Mouse (Mus musculus): ENCODE measurements at regions not wholly inside any gene's neighbourhood (a gene's known extent, or its start where the extent isn't known, plus 50 kb on each side); places are given as distances from the start of the nearest gene placed in this dataset.

- peaks cover 82% of the 10 kb centered on the region for H3K27me3 ChIP-seq (replicated peaks)
- no peaks in the 10 kb centered on the region for H3K4me1 ChIP-seq (ENCODE audit: control insufficient read depth in 1 of 2, insufficient read depth in 2 of 2)
- H3K79me2 ChIP-seq (replicated peaks; ENCODE audit: control insufficient read depth, extremely low read depth, insufficient read depth, poor library complexity, severe bottlenecking) = no peaks in the 10 kb centered on the region
- no peak overlapping the region for H3K4me3 ChIP-seq (replicated peaks in 1 of 3; ENCODE audit: low read depth in 2 of 3, low read length in 2 of 3, poor library complexity in 1 of 3)
- no peak overlapping the region for H3K27ac ChIP-seq (ENCODE audit: insufficient read depth, low read depth)
- no peak for TF ChIP-seq POLR2A (IDR thresholded peaks at IDR 0.05; ENCODE audit: low read depth, low read length)
- TF ChIP-seq ZC3H11A (IDR thresholded peaks at IDR 0.05; ENCODE audit: low read depth, low read length) = no peak
- TF ChIP-seq MAFK (IDR thresholded peaks at IDR 0.05; ENCODE audit: insufficient replicate concordance, low read length) = no peak
- no peak for TF ChIP-seq GABPA (IDR thresholded peaks at IDR 0.05; ENCODE audit: insufficient replicate concordance, low read depth, low read length)
- TF ChIP-seq USF1 (IDR thresholded peaks at IDR 0.05; ENCODE audit: low read depth, low read length) = no peak
- no peak for TF ChIP-seq JUN (IDR thresholded peaks at IDR 0.05; ENCODE audit: insufficient read depth, low read depth, low read length)
- H3K9me3 ChIP-seq (replicated peaks; ENCODE audit: low read length) = no peaks in the 10 kb centered on the region
- dilution Hi-C loops (cut with MboI; ENCODE audit: extremely low pct_ligation_motif_present, extremely low pct_unique_long_range_greater_than_20kb, low sequenced_read_pairs) = no loop called here
- H3K9ac ChIP-seq (ENCODE audit: insufficient read depth, low read depth) = no peak overlapping the region
- no peak overlapping the region for H3K4me2 ChIP-seq (ENCODE audit: insufficient read depth, low read depth, poor library complexity, severe bottlenecking)
- H3K36me3 ChIP-seq (replicated peaks in 1 of 2; ENCODE audit: control insufficient read depth in 1 of 2, insufficient read depth in 1 of 2, low read length in 1 of 2) = no peaks in the 10 kb centered on the region
- in situ Hi-C loops (cut with MboI; ENCODE audit: low pct_ligation_motif_present, low pct_unique_long_range_greater_than_20kb, low sequenced_read_pairs) = no loop called here
- no peak for DNase-seq (ENCODE audit: extremely low read depth)
Measured at GRCm38 (mm10) chr7:129914871-129915270, 323.2 kb downstream of the Wdr11 start.

- peaks cover 77% of the 10 kb centered on the region for H3K27me3 ChIP-seq (replicated peaks)
- dilution Hi-C loops (cut with MboI; ENCODE audit: extremely low pct_ligation_motif_present, extremely low pct_unique_long_range_greater_than_20kb, low sequenced_read_pairs) = no loop called here
- H3K4me3 ChIP-seq (replicated peaks in 1 of 3; ENCODE audit: low read depth in 2 of 3, low read length in 2 of 3, poor library complexity in 1 of 3) = no peak overlapping the region
- DNase-seq (ENCODE audit: extremely low read depth) = no peak
- H3K36me3 ChIP-seq (replicated peaks in 1 of 2; ENCODE audit: control insufficient read depth in 1 of 2, insufficient read depth in 1 of 2, low read length in 1 of 2) = no peaks in the 10 kb centered on the region
- no peak for TF ChIP-seq MAZ (IDR thresholded peaks at IDR 0.05; ENCODE audit: low read depth, low read length)
- no peak for TF ChIP-seq JUND (conservative IDR thresholded peaks at IDR 0.05; ENCODE audit: low read depth, low read length)
- TF ChIP-seq CTCF (conservative IDR thresholded peaks at IDR 0.05 in 1 of 2, IDR thresholded peaks at IDR 0.05 in 1 of 2; ENCODE audit: low read depth in 2 of 2, low read length in 2 of 2) = no peak
- no peak for TF ChIP-seq SMC3 (IDR thresholded peaks at IDR 0.05; ENCODE audit: low read depth, low read length)
- no peak for TF ChIP-seq NRF1 (IDR thresholded peaks at IDR 0.05; ENCODE audit: low read depth, low read length)
- no peak overlapping the region for H3K27ac ChIP-seq (ENCODE audit: insufficient read depth, low read depth)
- no peak overlapping the region for H3K9ac ChIP-seq (ENCODE audit: insufficient read depth, low read depth)
- H3K4me2 ChIP-seq (ENCODE audit: insufficient read depth, low read depth, poor library complexity, severe bottlenecking) = no peak overlapping the region
- in situ Hi-C loops (cut with MboI; ENCODE audit: low pct_ligation_motif_present, low pct_unique_long_range_greater_than_20kb, low sequenced_read_pairs) = no loop called here
- H3K4me1 ChIP-seq (ENCODE audit: control insufficient read depth in 1 of 2, insufficient read depth in 2 of 2) = no peaks in the 10 kb centered on the region
- H3K9me3 ChIP-seq (replicated peaks; ENCODE audit: low read length) = no peaks in the 10 kb centered on the region
- H3K79me2 ChIP-seq (replicated peaks; ENCODE audit: control insufficient read depth, extremely low read depth, insufficient read depth, poor library complexity, severe bottlenecking) = no peaks in the 10 kb centered on the region
Measured at GRCm38 (mm10) chr7:129918240-129919200, 326.9 kb downstream of the Wdr11 start.

- dilution Hi-C loops (cut with MboI; ENCODE audit: extremely low pct_ligation_motif_present, extremely low pct_unique_long_range_greater_than_20kb, low sequenced_read_pairs) (no loop called here), in situ Hi-C loops (cut with MboI; ENCODE audit: low pct_ligation_motif_present, low pct_unique_long_range_greater_than_20kb, low sequenced_read_pairs) (no loop called here)
- H3K36me3 ChIP-seq (replicated peaks in 1 of 2; ENCODE audit: control insufficient read depth in 1 of 2, insufficient read depth in 1 of 2, low read length in 1 of 2) = no peaks in the 10 kb centered on the region
- peaks cover 2% of the 10 kb centered on the region for H3K9me3 ChIP-seq (replicated peaks; ENCODE audit: low read length)
- no peaks in the 10 kb centered on the region for H3K4me1 ChIP-seq (ENCODE audit: control insufficient read depth in 1 of 2, insufficient read depth in 2 of 2)
- DNase-seq (ENCODE audit: extremely low read depth) = no peak
- no peak overlapping the region for H3K9ac ChIP-seq (ENCODE audit: insufficient read depth, low read depth)
- H3K27me3 ChIP-seq (replicated peaks) = peaks cover 70% of the 10 kb centered on the region
- TF ChIP-seq RCOR1 (conservative IDR thresholded peaks at IDR 0.05; ENCODE audit: low read depth, low read length) = no peak
- no peak for TF ChIP-seq MXI1 (IDR thresholded peaks at IDR 0.05; ENCODE audit: low read depth, low read length)
- no peak for TF ChIP-seq NELFE (IDR thresholded peaks at IDR 0.05; ENCODE audit: low read depth, low read length)
- TF ChIP-seq ELF1 (IDR thresholded peaks at IDR 0.05; ENCODE audit: low read depth, low read length) = no peak
- no peak for TF ChIP-seq NRF1 (IDR thresholded peaks at IDR 0.05; ENCODE audit: low read depth, low read length)
- no peak for TF ChIP-seq SMC3 (IDR thresholded peaks at IDR 0.05; ENCODE audit: low read depth, low read length)
- no peak for TF ChIP-seq RAD21 (IDR thresholded peaks at IDR 0.05; ENCODE audit: low read depth, low read length)
- TF ChIP-seq ETS1 (conservative IDR thresholded peaks at IDR 0.05; ENCODE audit: low read depth, low read length) = no peak
- no peak for TF ChIP-seq HCFC1 (IDR thresholded peaks at IDR 0.05; ENCODE audit: low read depth, low read length)
- TF ChIP-seq MYC (IDR thresholded peaks at IDR 0.05; ENCODE audit: low read depth, low read length) = no peak
- TF ChIP-seq MAFK (IDR thresholded peaks at IDR 0.05; ENCODE audit: insufficient replicate concordance, low read length) = no peak
- TF ChIP-seq ZMIZ1 (IDR thresholded peaks at IDR 0.05; ENCODE audit: low read depth, low read length) = no peak
- no peak for TF ChIP-seq CHD2 (IDR thresholded peaks at IDR 0.05; ENCODE audit: low read length)
- no peak for TF ChIP-seq MEF2A (IDR thresholded peaks at IDR 0.05; ENCODE audit: borderline replicate concordance, low read depth, low read length)
- TF ChIP-seq TCF12 (IDR thresholded peaks at IDR 0.05; ENCODE audit: low read depth, low read length) = no peak
- TF ChIP-seq PAX5 (IDR thresholded peaks at IDR 0.05; ENCODE audit: low read length) = no peak
- no peak overlapping the region for H3K4me2 ChIP-seq (ENCODE audit: insufficient read depth, low read depth, poor library complexity, severe bottlenecking)
- no peaks in the 10 kb centered on the region for H3K79me2 ChIP-seq (replicated peaks; ENCODE audit: control insufficient read depth, extremely low read depth, insufficient read depth, poor library complexity, severe bottlenecking)
- H3K4me3 ChIP-seq (replicated peaks in 1 of 3; ENCODE audit: low read depth in 2 of 3, low read length in 2 of 3, poor library complexity in 1 of 3) = no peak overlapping the region
- H3K27ac ChIP-seq (ENCODE audit: insufficient read depth, low read depth) = no peak overlapping the region
Measured at GRCm38 (mm10) chr7:129922291-129922690, 330.6 kb downstream of the Wdr11 start.

Data from CH12.LX (cell line).